Mouse (Mus musculus): ENCODE measurements around the gene Bcdin3d.

- no peak for TF ChIP-seq POLR2A (IDR thresholded peaks at IDR 0.05; ENCODE audit: insufficient read depth, low read depth, low read length)
- no peak for TF ChIP-seq CTCF (IDR thresholded peaks at IDR 0.05; ENCODE audit: insufficient read depth, low read depth, low read length)
Observed at GRCm38 (mm10) chr15:99433913-99434312, 40.6 kb downstream of the Bcdin3d start.
